Mouse (Mus musculus): ENCODE measurements around the gene Gm17720. TPM values are rescaled to one million over a fixed set of nuclear protein-coding genes. Genes with fewer than 3 reads are reported as not detected.
"Not testable (repeated sequence)": the region's sequence is repeated elsewhere in the genome, so short reads cannot be mapped to it uniquely, and the experiment has no call there.

Gene Gm17720
- polyA plus RNA-seq, 1 experiment: not detected

DNA sequence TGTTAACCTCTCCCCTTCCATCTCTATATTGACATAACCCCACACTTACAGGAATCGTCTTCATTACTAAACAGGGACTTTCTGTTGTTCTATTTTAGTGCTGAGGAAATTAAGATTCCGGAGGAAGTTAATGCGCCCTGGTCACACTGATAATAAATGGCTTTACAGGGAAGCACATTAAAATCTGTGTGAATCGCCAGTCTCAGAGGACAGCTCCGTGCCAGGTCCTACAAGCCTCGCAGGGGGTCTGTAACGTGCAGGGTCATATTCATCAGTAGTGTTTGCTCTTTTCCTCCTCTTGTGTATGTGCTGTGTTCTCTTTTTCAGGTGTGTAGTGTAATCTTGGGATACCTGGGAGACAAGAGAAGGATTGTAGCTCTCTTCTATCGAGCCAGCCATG lies 44.3 kb downstream of the Gm17720 start:
- Histone ChIP-seq H3K27ac (ENCODE audit: insufficient read depth, low read length) (no peak overlapping the region), H3K4me1 (ENCODE audit: control insufficient read depth, insufficient read depth, low read length) (no peaks in the 10 kb centered on the region), H3K4me3 (ENCODE audit: insufficient read depth, low read length) (no peak overlapping the region)
- TF ChIP-seq POLR2A (IDR thresholded peaks at IDR 0.05; ENCODE audit: extremely low read depth, insufficient read depth, low read length) (no peak), CTCF (IDR thresholded peaks at IDR 0.05; ENCODE audit: extremely low read depth, insufficient read depth, low read length) (no peak)

DNA sequence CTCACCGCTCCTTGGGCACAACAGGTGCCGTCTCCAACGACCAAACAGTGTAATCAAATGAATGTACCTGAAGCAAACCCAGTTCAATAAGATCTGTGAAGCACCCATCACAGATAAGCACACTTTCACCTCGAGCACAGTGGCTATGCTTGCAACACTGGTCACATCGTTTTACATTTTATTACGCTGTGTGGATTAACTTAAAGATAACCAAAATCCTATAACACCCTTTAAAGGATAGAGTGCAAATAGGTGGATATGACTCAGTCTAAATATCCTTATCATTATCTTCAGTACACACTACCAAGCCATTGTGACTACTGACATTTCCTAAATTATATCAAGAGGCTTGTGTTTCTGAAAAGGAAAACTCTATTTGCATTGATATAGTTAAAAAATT lies 51.3 kb downstream of the Gm17720 start:
- H3K4me1 ChIP-seq (ENCODE audit: control insufficient read depth, insufficient read depth, low read length): no peaks in the 10 kb centered on the region
- no peak overlapping the region for H3K27ac ChIP-seq (ENCODE audit: insufficient read depth, low read length)
- TF ChIP-seq CTCF (IDR thresholded peaks at IDR 0.05; ENCODE audit: extremely low read depth, insufficient read depth, low read length) (no peak), POLR2A (IDR thresholded peaks at IDR 0.05; ENCODE audit: extremely low read depth, insufficient read depth, low read length) (no peak)
- H3K4me3 ChIP-seq (ENCODE audit: insufficient read depth, low read length): no peak overlapping the region

DNA sequence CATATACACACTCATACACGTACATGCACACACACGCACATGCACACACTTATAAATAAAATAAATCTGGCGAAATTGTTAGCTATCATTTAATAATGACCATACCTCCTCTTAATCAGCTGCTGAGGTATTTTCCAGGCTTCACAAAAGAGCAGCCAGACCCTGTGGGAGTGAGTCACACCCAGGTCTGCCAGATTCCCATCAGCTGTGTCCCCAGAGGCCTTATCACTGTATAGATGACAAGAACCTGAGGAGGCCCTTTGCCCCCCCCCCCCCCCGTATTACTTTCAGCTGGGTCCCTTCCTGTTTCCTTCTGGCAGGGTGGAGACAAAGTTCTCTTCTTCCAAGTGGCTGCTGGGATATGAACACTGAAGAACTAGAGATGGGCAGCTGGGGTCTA lies 62.0 kb downstream of the Gm17720 start:
- H3K27ac ChIP-seq (ENCODE audit: insufficient read depth, low read length): no peak overlapping the region
- TF ChIP-seq CTCF (IDR thresholded peaks at IDR 0.05; ENCODE audit: extremely low read depth, insufficient read depth, low read length): no peak
- TF ChIP-seq POLR2A (IDR thresholded peaks at IDR 0.05; ENCODE audit: extremely low read depth, insufficient read depth, low read length): no peak
- H3K4me1 ChIP-seq (ENCODE audit: control insufficient read depth, insufficient read depth, low read length): no peaks in the 10 kb centered on the region
- H3K4me3 ChIP-seq (ENCODE audit: insufficient read depth, low read length): no peak overlapping the region

DNA sequence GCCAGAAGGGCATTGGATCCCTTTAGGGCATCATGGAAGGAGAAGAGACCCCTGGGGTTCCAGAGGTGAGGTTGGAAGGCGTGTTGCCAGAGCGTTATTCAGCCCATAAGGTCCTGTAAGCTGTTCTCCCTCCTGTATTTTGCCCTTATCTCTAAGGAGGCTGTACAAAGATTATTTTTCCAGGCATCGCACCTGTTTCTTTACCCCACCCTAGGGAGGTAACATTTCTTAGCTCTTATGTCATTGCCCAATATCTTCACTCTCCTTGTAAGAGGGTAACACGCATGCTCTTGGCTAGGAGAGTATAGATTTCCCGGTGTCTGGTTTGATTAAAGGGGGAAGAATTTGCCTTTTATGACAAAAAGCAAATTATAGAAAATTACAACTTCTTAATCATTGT lies 62.9 kb downstream of the Gm17720 start, which contains the start of gene Chst4:
TSS of gene Chst4 (minus strand) at position 82 of the 400 bp plus-strand sequence.
- TF ChIP-seq POLR2A (IDR thresholded peaks at IDR 0.05; ENCODE audit: extremely low read depth, insufficient read depth, low read length) (no peak), CTCF (IDR thresholded peaks at IDR 0.05; ENCODE audit: extremely low read depth, insufficient read depth, low read length) (no peak)
- no peak within 1 kb of the TSS for H3K4me3 ChIP-seq (ENCODE audit: insufficient read depth, low read length)
- no peak within 1 kb of the TSS for H3K27ac ChIP-seq (ENCODE audit: insufficient read depth, low read length)
- H3K4me1 ChIP-seq (ENCODE audit: control insufficient read depth, insufficient read depth, low read length): no peaks in the 10 kb centered on the region

DNA sequence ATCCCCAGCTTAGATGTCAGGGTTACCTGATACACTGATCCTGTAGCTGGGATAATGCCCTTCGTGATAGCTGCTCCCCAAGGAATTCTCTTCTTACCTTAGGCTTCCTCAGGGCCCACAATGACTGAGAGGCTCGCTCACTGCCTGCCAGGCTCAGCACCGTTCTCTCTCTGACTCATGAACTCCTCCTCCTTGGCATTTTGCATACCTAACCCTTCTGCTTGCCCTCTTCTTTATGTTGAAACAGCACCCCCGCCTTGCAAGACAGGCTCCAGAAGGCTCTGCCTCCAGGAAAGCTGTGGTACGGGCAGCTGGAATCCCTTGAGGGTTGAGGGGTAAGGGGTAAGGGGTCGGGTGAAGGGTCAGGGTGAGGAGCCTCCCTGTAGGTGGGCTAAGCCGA lies 63.3 kb downstream of the Gm17720 start:
- no peak for TF ChIP-seq POLR2A (IDR thresholded peaks at IDR 0.05; ENCODE audit: extremely low read depth, insufficient read depth, low read length)
- TF ChIP-seq CTCF (IDR thresholded peaks at IDR 0.05; ENCODE audit: extremely low read depth, insufficient read depth, low read length): no peak
- Histone ChIP-seq H3K27ac (ENCODE audit: insufficient read depth, low read length) (no peak overlapping the region), H3K4me1 (ENCODE audit: control insufficient read depth, insufficient read depth, low read length) (peaks cover 1% of the 10 kb centered on the region; the same call in 1 of the 2 replicates), H3K4me3 (ENCODE audit: insufficient read depth, low read length) (no peak overlapping the region)

DNA sequence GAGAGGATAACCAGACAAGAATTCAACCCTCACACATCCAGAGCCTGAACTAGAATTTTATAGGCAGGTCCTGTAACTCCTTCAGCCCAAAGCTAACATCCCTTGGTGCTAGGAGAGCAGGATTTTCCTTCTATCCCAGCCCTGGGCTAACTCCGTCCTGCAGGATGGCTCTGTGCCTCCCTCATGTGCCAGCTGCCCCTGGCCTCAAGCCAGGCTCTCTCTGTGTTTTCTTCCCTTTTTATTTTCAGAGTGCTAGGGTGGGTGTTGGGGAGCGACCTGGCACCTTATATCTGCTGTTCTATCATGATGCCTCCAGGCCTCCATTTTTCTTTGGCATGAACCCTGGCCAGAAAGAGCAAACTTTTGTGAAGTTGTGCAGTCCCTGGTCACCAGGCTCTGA lies 66.4 kb downstream of the Gm17720 start:
- Histone ChIP-seq H3K27ac (ENCODE audit: insufficient read depth, low read length) (no peak overlapping the region), H3K4me3 (ENCODE audit: insufficient read depth, low read length) (no peak overlapping the region), H3K4me1 (ENCODE audit: control insufficient read depth, insufficient read depth, low read length) (peaks cover 1% of the 10 kb centered on the region; the same call in 1 of the 2 replicates)
- TF ChIP-seq CTCF (IDR thresholded peaks at IDR 0.05; ENCODE audit: extremely low read depth, insufficient read depth, low read length) (no peak), POLR2A (IDR thresholded peaks at IDR 0.05; ENCODE audit: extremely low read depth, insufficient read depth, low read length) (no peak)

DNA sequence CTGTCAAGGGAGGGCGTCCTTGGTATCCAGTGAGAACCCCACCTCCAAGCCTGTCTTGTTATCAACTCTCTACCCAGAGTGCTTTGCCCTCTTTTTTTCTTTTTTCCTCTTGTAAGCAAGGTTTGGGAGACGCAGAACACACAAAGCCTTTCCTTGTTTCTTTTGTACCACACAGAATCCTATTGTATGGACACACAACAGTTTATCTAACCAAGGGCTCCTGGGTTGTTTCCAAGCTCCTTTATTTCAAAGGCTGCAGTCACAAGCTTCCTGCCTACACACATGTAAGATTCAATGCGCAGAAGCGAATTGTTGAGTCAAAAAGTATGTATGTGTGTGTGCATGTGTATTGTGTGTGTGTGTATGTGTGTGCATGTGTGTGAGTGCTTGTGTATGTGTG lies 68.2 kb downstream of the Gm17720 start:
- H3K27ac ChIP-seq (ENCODE audit: insufficient read depth, low read length): 0 out of 2 replicates have a peak overlapping the region, but pooled peaks have one; percentile 75
- TF ChIP-seq POLR2A (IDR thresholded peaks at IDR 0.05; ENCODE audit: extremely low read depth, insufficient read depth, low read length) (no peak), CTCF (IDR thresholded peaks at IDR 0.05; ENCODE audit: extremely low read depth, insufficient read depth, low read length) (no peak)
- no peak overlapping the region for H3K4me3 ChIP-seq (ENCODE audit: insufficient read depth, low read length)
- peaks cover 1% of the 10 kb centered on the region; the same call in 1 of the 2 replicates for H3K4me1 ChIP-seq (ENCODE audit: control insufficient read depth, insufficient read depth, low read length)

DNA sequence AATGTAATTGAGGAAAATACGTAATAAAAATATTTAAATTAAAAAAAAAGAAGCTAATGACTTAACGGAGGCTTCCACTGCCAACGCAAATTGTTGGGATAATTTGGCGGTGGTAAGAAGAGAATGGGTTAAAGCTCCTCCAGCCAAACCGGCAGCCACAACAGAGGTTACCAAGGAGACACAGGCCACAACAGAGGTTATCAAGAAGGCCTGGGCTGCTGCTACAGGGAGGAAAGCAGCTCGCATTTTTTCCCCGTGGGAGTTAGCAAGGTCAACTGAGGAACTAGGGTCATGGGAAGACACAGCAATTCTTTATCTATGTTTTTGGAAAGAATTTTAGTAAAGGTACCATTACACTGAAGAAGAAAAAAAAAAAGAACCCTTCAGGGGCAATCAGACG lies 68.8 kb downstream of the Gm17720 start:
- not testable (repeated sequence) for H3K27ac ChIP-seq (ENCODE audit: insufficient read depth, low read length); H3K4me3 ChIP-seq (ENCODE audit: insufficient read depth, low read length); H3K4me1 ChIP-seq (ENCODE audit: control insufficient read depth, insufficient read depth, low read length)

Other genes starting within 250 kb of the Gm17720 start
- 23.5 and 24.8 TPM in 2 replicates for gene Phlpp2, start 234.2 kb downstream of the Gm17720 start, polyA plus RNA-seq (2012; rRNA removed)
- 0.19 TPM in 1 of 2 replicates, not detected in the other for gene Marveld3, start 140.6 kb downstream of the Gm17720 start, polyA plus RNA-seq (2012; rRNA removed)
- gene Tat, start 112.3 kb downstream of the Gm17720 start, polyA plus RNA-seq (2012; rRNA removed): not detected in 2 replicates
- gene Chst4, start 63.0 kb downstream of the Gm17720 start, polyA plus RNA-seq (2012; rRNA removed): 0.08 and 0.15 TPM in 2 replicates
- gene Zfp612, start 23.0 kb downstream of the Gm17720 start, polyA plus RNA-seq (2012; rRNA removed): 27.7 and 28.1 TPM in 2 replicates
- gene Gm21964, start 1.5 kb downstream of the Gm17720 start, polyA plus RNA-seq (2012; rRNA removed): not detected in 2 replicates
- 14.4 and 15.3 TPM in 2 replicates for gene Calb2, start 65.5 kb upstream of the Gm17720 start, polyA plus RNA-seq (2012; rRNA removed)
- gene Cmtr2, start 112.9 kb upstream of the Gm17720 start, polyA plus RNA-seq (2012; rRNA removed): 4.0 and 4.2 TPM in 2 replicates
- gene Hydin, start 164.2 kb upstream of the Gm17720 start, polyA plus RNA-seq (2012; rRNA removed): 0.17 and 0.23 TPM in 2 replicates